Mouse (Mus musculus) kidney, adult 2 months (tissue): ENCODE results near the gene Tial1. TPM values are rescaled to one million over a fixed set of nuclear protein-coding genes. Genes with fewer than 3 reads are reported as not detected.

Experiments used
- DNase-seq: peaks from one replicate; pipeline ENCODE4 v3.0.0; 2021
- H3K27ac ChIP-seq: fragments of 200-500 bp; 2 replicates; pipeline ENCODE4 v1.5.1; 2012; ENCODE audit warnings: low read depth, low read length, control low read depth, inconsistent platforms; ENCODE audit not compliant: insufficient read depth
- H3K27me3 ChIP-seq: fragments of 200-500 bp; replicated peaks from 2 replicates; pipeline ENCODE4 v1.6.1; 2012; ENCODE audit warnings: mild to moderate bottlenecking, moderate library complexity, low read length, inconsistent platforms; ENCODE audit not compliant: control insufficient read depth, insufficient read depth
- H3K36me3 ChIP-seq: fragments of 200-500 bp; 2 replicates; pipeline ENCODE4 v1.6.1; 2012; ENCODE audit warnings: mild to moderate bottlenecking, moderate library complexity, low read length, inconsistent platforms; ENCODE audit not compliant: control insufficient read depth, insufficient read depth
- H3K4me1 ChIP-seq: fragments of 200-500 bp; 2 replicates; pipeline ENCODE4 v1.6.1; 2011; ENCODE audit warnings: low read length; ENCODE audit not compliant: control insufficient read depth, insufficient read depth
- H3K4me3 ChIP-seq: fragments of 200-500 bp; 2 replicates; pipeline ENCODE4 v1.5.1; 2011; ENCODE audit warnings: mild to moderate bottlenecking, low read depth, low read length, control low read depth; ENCODE audit not compliant: insufficient read depth
- CTCF ChIP-seq: fragments of 200-500 bp; conservative IDR thresholded peaks from 2 replicates; pipeline ENCODE4 v1.5.1; 2011; ENCODE audit warnings: low read depth, mild to moderate bottlenecking, control low read depth, low read length, moderate library complexity, mixed read lengths; ENCODE audit not compliant: insufficient read depth, insufficient read length
- POLR2A ChIP-seq: fragments of 200-500 bp; IDR thresholded peaks from one replicate; pipeline ENCODE4 v1.6.1; 2011; ENCODE audit warnings: low read depth, low read length, control low read depth
- WGBS: fragments of 180-500 bp; shearing (Covaris S2); methylation state at CpG from one replicate; pipeline ENCODE4 v1.1.7; 2018; 5-methylcytosine and 5-hydroxymethylcytosine counted together
- polyA plus RNA-seq: library from polyadenylated mRNA; depleted of rRNA; stranded (reverse); fragments of >200 nt; gene quantifications from 2 replicates; pipeline ENCODE4 v1.2.3, GENCODE M21; 2012; rRNA removed

The Tial1 gene
- polyA plus RNA-seq, 1 experiment = 22.2 TPM

DNA sequence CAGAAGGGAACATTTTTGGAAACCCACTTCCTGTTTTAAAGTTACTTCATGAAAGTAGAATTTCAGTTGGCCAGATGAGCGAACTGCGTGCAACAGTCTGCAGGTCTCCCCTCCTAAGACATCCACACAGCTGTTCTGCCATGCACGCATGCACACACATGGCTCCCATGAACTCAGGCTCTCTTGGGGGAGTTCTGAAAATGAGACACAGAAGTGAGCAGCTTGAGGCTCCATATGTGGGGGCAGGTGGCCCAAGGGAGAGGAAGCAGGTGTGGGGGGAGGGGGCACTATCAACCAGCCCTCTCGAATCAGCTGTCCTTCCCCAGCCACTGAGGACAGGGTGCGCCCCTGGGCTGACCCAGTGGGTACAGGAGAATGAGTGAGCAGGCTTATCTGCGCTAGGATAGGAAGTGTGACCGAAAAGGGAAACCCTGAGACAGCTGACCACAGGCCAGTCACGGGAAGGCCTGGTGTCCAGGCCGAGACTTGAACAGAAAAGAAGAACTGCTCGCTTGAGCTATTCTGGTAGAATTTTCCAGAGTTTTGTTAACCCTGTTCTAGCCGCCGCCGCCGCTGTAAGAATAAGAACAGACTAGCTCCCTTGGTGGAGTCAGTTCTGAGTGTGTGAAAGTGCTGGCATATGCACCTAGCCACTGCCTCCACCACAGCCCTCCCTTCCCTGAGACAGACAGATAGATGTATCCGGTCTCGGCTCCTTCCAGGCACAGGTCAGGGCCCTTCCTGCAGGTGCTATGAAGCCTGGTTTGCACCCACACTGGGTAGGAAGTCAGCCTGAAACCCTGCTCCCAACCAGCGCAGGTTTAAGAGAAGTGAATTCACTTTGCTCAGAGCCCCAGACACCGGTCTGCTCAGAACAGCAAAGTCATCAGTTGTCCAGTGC is 69.2 kb downstream of the Tial1 start:
- TF ChIP-seq CTCF (no peak), POLR2A (no peak)
- Histone ChIP-seq H3K36me3 (no peaks in the 10 kb centered on the region), H3K27me3 (no peaks in the 10 kb centered on the region), H3K27ac (no peak overlapping the region), H3K4me3 (no peak overlapping the region), H3K4me1 (no peaks in the 10 kb centered on the region)
- DNase-seq = peak; percentile 28
- 76% methylated on average over 18 of the region's 18 CpGs for WGBS

DNA sequence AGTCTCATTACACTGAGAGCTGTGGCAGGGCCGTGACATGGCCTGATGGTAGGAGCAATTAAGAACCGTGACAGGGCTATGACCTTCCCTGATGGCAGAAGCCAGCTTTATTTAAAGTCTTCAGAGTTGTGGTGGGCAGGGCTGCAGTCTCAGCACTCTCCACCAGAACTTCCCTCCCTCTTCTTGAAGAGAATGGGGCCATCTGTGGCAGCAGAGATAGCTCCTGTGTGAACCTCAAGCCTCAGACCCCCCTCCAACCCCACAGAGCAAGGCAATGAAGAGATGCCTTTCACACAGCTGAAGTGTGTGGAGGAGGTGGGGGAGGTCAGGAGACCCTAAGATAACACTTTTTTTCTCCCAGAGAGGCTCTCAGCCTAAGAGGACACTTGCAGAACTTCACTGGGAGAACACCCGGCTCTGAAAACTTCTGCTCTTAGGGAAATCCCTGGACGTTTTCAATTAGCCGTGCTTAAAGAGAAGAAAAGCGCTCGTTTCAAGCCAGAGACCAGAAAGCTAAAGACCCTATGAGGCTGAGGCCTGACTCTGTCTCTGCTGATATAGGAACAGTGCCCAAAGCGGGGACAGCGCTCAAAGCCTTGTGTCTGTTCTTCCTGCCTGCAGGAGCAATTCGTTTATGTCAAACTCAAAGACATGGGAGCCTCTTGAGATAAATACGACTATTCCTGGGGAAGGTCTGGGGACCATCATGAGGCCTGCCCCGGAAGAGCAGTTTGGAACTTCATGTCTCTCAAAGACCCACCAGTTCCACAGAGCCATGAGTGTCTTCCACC is 70.1 kb downstream of the Tial1 start:
- Histone ChIP-seq H3K36me3 (no peaks in the 10 kb centered on the region), H3K27ac (no peak overlapping the region), H3K4me3 (no peak overlapping the region), H3K27me3 (no peaks in the 10 kb centered on the region), H3K4me1 (no peaks in the 10 kb centered on the region)
- TF ChIP-seq POLR2A = no peak
- no peak for TF ChIP-seq CTCF
- no peak for DNase-seq
- 60% methylated on average over 12 of the region's 12 CpGs for WGBS

Other genes with a start within 250 kb of the Tial1 start
- 27.9 and 35.1 TPM in 2 replicates for gene Armc5, start 224.4 kb downstream of the Tial1 start, polyA plus RNA-seq
- gene 9130023H24Rik, start 223.7 kb downstream of the Tial1 start, polyA plus RNA-seq = 3.1 and 3.2 TPM in 2 replicates
- 15.1 and 16.1 TPM in 2 replicates for gene Tgfb1i1, start 214.9 kb downstream of the Tial1 start, polyA plus RNA-seq
- gene Slc5a2, start 196.1 kb downstream of the Tial1 start, polyA plus RNA-seq = 1,002 and 1,068 TPM in 2 replicates
- 29.4 and 37.8 TPM in 2 replicates for gene BC017158, start 163.5 kb downstream of the Tial1 start, polyA plus RNA-seq
- gene Rgs10, start 43.0 kb downstream of the Tial1 start, polyA plus RNA-seq = 2.3 and 5.1 TPM in 2 replicates
- gene Bag3, start 61.9 kb upstream of the Tial1 start, polyA plus RNA-seq = 27.6 and 28.3 TPM in 2 replicates
- gene Inpp5f, start 149.6 kb upstream of the Tial1 start, polyA plus RNA-seq = 14.6 TPM in 2 replicates